Mouse (Mus musculus): Measurements from ENCODE around the gene Cdh13. TPM values are rescaled to one million over a fixed set of nuclear protein-coding genes. Genes with fewer than 3 reads are reported as not detected.

Gene Cdh13
- polyA plus RNA-seq, 1 experiment from 2014 or later: 63.9 TPM

GRCm38 (mm10) chr8:118306957-118307356, 23.4 kb downstream of the Cdh13 start:
- Histone ChIP-seq H3K36me3 (no peaks in the 10 kb centered on the region), H3K27ac (no peak overlapping the region), H3K27me3 (no peaks in the 10 kb centered on the region), H3K4me3 (no peak overlapping the region), H3K9ac (no peak overlapping the region), H3K9me3 (replicated peaks) (no peaks in the 10 kb centered on the region), H3K4me2 (no peak overlapping the region), H3K4me1 (replicated peaks) (no peaks in the 10 kb centered on the region)
- WGBS: 59% methylated on average over 10 of the region's 10 CpGs
- ATAC-seq (replicated peaks; ENCODE audit: insufficient number of reproducible peaks, insufficient read depth, low FRiP score, low read depth): no peak

DNA sequence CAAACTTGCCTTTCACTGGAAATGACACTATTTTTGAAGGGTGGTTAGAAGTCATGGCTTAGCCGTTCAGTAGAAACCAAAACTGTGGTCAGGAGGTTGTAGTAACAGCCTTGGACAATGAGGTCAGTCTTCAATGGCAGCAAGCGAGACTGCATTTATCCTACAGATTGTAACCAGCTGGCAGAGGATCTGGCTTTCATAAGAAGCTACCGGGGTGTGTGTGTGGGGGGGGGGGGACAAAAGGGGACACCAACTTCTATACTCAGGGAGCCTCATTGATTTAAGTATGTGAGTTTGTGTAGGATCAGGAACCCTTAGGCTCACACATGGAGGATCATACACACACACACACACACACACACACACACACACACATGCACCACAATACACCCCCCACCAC, 25.6 kb downstream of the Cdh13 start:
- Histone ChIP-seq H3K4me3 (no peak overlapping the region), H3K4me2 (no peak overlapping the region), H3K27ac (no peak overlapping the region), H3K36me3 (no peaks in the 10 kb centered on the region), H3K9me3 (replicated peaks) (no peaks in the 10 kb centered on the region), H3K4me1 (replicated peaks) (no peaks in the 10 kb centered on the region), H3K27me3 (no peaks in the 10 kb centered on the region), H3K9ac (no peak overlapping the region)
- WGBS: 78% methylated on average over 3 of the region's 3 CpGs
- ATAC-seq (replicated peaks; ENCODE audit: insufficient number of reproducible peaks, insufficient read depth, low FRiP score, low read depth): no peak

GRCm38 (mm10) chr8:118313426-118314187, 30.1 kb downstream of the Cdh13 start:
- no peak for ATAC-seq (replicated peaks; ENCODE audit: insufficient number of reproducible peaks, insufficient read depth, low FRiP score, low read depth)

DNA sequence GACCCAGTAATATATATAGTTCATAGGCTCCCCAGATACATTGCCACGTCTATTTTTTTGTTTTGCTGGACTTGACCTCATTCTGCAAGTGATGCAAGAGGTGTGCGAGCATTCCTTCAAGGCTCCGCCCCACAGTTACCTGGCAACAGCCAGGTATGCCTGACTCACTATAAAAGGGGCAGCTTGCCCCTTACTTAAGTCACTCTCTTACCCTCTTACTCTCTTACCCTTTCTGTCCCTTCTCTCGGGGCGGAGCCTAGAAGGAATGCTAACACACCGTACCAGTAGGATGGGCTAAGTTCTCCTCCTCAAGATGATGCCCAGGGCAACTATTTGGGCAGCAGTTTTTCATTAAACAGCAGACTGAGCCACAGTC, 30.6 kb downstream of the Cdh13 start:
- H3K36me3 ChIP-seq: no peaks in the 10 kb centered on the region
- H3K4me1 ChIP-seq (replicated peaks): peaks cover 6% of the 10 kb centered on the region; the same call in 1 of the 2 replicates
- no peak overlapping the region for H3K4me3 ChIP-seq
- no peak overlapping the region for H3K27ac ChIP-seq
- 85% methylated on average over 6 of the region's 6 CpGs for WGBS
- H3K4me2 ChIP-seq: no peak overlapping the region
- H3K9ac ChIP-seq: no peak overlapping the region
- ATAC-seq (replicated peaks; ENCODE audit: insufficient number of reproducible peaks, insufficient read depth, low FRiP score, low read depth): no peak
- H3K27me3 ChIP-seq: no peaks in the 10 kb centered on the region
- no peaks in the 10 kb centered on the region for H3K9me3 ChIP-seq (replicated peaks)

More at GRCm38 (mm10) chr8:118313426-118314187, 30.1 kb downstream of the Cdh13 start:
- H3K36me3 ChIP-seq: no peaks in the 10 kb centered on the region
- peaks cover 6% of the 10 kb centered on the region; the same call in 1 of the 2 replicates for H3K4me1 ChIP-seq (replicated peaks)
- H3K9me3 ChIP-seq (replicated peaks): no peaks in the 10 kb centered on the region
- no peak overlapping the region for H3K9ac ChIP-seq
- no peak overlapping the region for H3K4me3 ChIP-seq
- no peak overlapping the region for H3K4me2 ChIP-seq
- H3K27me3 ChIP-seq: no peaks in the 10 kb centered on the region
- WGBS: 81% methylated on average over 17 of the region's 17 CpGs
- no peak overlapping the region for H3K27ac ChIP-seq

DNA sequence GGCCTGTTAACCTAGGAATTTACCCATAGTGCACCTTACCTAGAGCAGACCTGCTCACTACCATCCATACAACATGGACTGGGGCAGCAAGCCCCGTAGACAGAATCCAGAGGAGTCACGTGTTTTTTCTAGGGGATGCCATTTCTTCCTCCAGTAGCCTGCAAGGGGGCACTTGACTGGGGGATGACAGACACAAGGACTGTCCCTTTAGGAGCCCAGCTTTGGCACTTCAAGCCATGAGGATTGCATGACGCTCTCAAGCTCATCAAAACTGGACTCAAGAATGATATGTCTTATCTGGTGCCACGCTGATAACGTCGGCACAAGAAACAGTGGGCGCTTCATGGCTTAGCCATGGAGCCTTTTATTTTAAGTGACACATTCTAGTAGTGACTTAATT, 31.4 kb downstream of the Cdh13 start:
- H3K9ac ChIP-seq: no peak overlapping the region
- WGBS: 41% methylated on average over 7 of the region's 7 CpGs
- H3K27ac ChIP-seq: no peak overlapping the region
- H3K36me3 ChIP-seq: no peaks in the 10 kb centered on the region
- H3K4me1 ChIP-seq (replicated peaks): peaks cover 6% of the 10 kb centered on the region; the same call in 1 of the 2 replicates
- no peaks in the 10 kb centered on the region for H3K27me3 ChIP-seq
- H3K4me2 ChIP-seq: no peak overlapping the region
- H3K9me3 ChIP-seq (replicated peaks): no peaks in the 10 kb centered on the region
- no peak for ATAC-seq (replicated peaks; ENCODE audit: insufficient number of reproducible peaks, insufficient read depth, low FRiP score, low read depth)
- no peak overlapping the region for H3K4me3 ChIP-seq

- no peak for ATAC-seq (replicated peaks; ENCODE audit: insufficient number of reproducible peaks, insufficient read depth, low FRiP score, low read depth)
- 80% methylated on average over 12 of the region's 12 CpGs for WGBS
- H3K4me3 ChIP-seq: no peak overlapping the region
- H3K4me2 ChIP-seq: no peak overlapping the region
- no peaks in the 10 kb centered on the region for H3K36me3 ChIP-seq
- no peaks in the 10 kb centered on the region for H3K9me3 ChIP-seq (replicated peaks)
- H3K4me1 ChIP-seq (replicated peaks): peaks cover 6% of the 10 kb centered on the region; the same call in 1 of the 2 replicates
- H3K27me3 ChIP-seq: no peaks in the 10 kb centered on the region
- H3K27ac ChIP-seq: no peak overlapping the region
- H3K9ac ChIP-seq: no peak overlapping the region
Measured at GRCm38 (mm10) chr8:118316440-118316839, 32.9 kb downstream of the Cdh13 start.

GRCm38 (mm10) chr8:118320566-118320965, 37.0 kb downstream of the Cdh13 start:
- H3K27me3 ChIP-seq: no peaks in the 10 kb centered on the region
- no peak overlapping the region for H3K9ac ChIP-seq
- no peaks in the 10 kb centered on the region for H3K9me3 ChIP-seq (replicated peaks)
- no peaks in the 10 kb centered on the region for H3K36me3 ChIP-seq
- ATAC-seq (replicated peaks; ENCODE audit: insufficient number of reproducible peaks, insufficient read depth, low FRiP score, low read depth): no peak
- 73% methylated on average over 1 of the region's 1 CpGs for WGBS
- no peak overlapping the region for H3K27ac ChIP-seq
- H3K4me3 ChIP-seq: no peak overlapping the region
- H3K4me1 ChIP-seq (replicated peaks): no peaks in the 10 kb centered on the region
- no peak overlapping the region for H3K4me2 ChIP-seq

GRCm38 (mm10) chr8:118323421-118323820, 39.9 kb downstream of the Cdh13 start:
- no peak for ATAC-seq (replicated peaks; ENCODE audit: insufficient number of reproducible peaks, insufficient read depth, low FRiP score, low read depth)

GRCm38 (mm10) chr8:118334933-118335332, 51.4 kb downstream of the Cdh13 start:
- Histone ChIP-seq H3K9ac (no peak overlapping the region), H3K27me3 (no peaks in the 10 kb centered on the region), H3K36me3 (no peaks in the 10 kb centered on the region), H3K4me2 (no peak overlapping the region), H3K9me3 (replicated peaks) (no peaks in the 10 kb centered on the region), H3K4me1 (replicated peaks) (0 out of 2 replicates have a peak, but pooled peaks cover 5% of the 10 kb centered on the region), H3K27ac (no peak overlapping the region), H3K4me3 (no peak overlapping the region)
- WGBS: 74% methylated on average over 7 of the region's 7 CpGs
- no peak for ATAC-seq (replicated peaks; ENCODE audit: insufficient number of reproducible peaks, insufficient read depth, low FRiP score, low read depth)

More at GRCm38 (mm10) chr8:118323421-118323820, 39.9 kb downstream of the Cdh13 start:
- H3K27me3 ChIP-seq: no peaks in the 10 kb centered on the region
- H3K4me2 ChIP-seq: no peak overlapping the region
- H3K9ac ChIP-seq: no peak overlapping the region
- H3K27ac ChIP-seq: no peak overlapping the region
- no peaks in the 10 kb centered on the region for H3K4me1 ChIP-seq (replicated peaks)
- no peak overlapping the region for H3K4me3 ChIP-seq
- no peaks in the 10 kb centered on the region for H3K36me3 ChIP-seq
- 65% methylated on average over 3 of the region's 3 CpGs for WGBS
- H3K9me3 ChIP-seq (replicated peaks): no peaks in the 10 kb centered on the region

GRCm38 (mm10) chr8:118339711-118340110, 56.2 kb downstream of the Cdh13 start:
- ATAC-seq (replicated peaks; ENCODE audit: insufficient number of reproducible peaks, insufficient read depth, low FRiP score, low read depth): no peak
- no peak overlapping the region for H3K9ac ChIP-seq
- no peaks in the 10 kb centered on the region for H3K27me3 ChIP-seq
- no peak overlapping the region for H3K4me2 ChIP-seq
- no peak overlapping the region for H3K4me3 ChIP-seq
- no peak overlapping the region for H3K27ac ChIP-seq
- H3K4me1 ChIP-seq (replicated peaks): peaks cover 14% of the 10 kb centered on the region; the same call in 1 of the 2 replicates
- no peaks in the 10 kb centered on the region for H3K9me3 ChIP-seq (replicated peaks)
- H3K36me3 ChIP-seq: no peaks in the 10 kb centered on the region
- 88% methylated on average over 3 of the region's 3 CpGs for WGBS

- no peak overlapping the region for H3K4me3 ChIP-seq
- H3K4me1 ChIP-seq (replicated peaks): peaks cover 18% of the 10 kb centered on the region; the same call in 1 of the 2 replicates
- no peaks in the 10 kb centered on the region for H3K9me3 ChIP-seq (replicated peaks)
- H3K36me3 ChIP-seq: no peaks in the 10 kb centered on the region
- no peak overlapping the region for H3K4me2 ChIP-seq
- no peak overlapping the region for H3K27ac ChIP-seq
- no peaks in the 10 kb centered on the region for H3K27me3 ChIP-seq
- H3K9ac ChIP-seq: no peak overlapping the region
- ATAC-seq (replicated peaks; ENCODE audit: insufficient number of reproducible peaks, insufficient read depth, low FRiP score, low read depth): no peak
- WGBS: 51% methylated on average over 4 of the region's 4 CpGs
Measured at GRCm38 (mm10) chr8:118343267-118343666, 59.7 kb downstream of the Cdh13 start.

All from heart, embryonic 15.5 days (tissue).